In genomic region chr7:121312961-121313587, GRCm38 (mm10) we compare ENCODE assay signal across 10 mouse cellular contexts.
A peak's percentile ranks its signal among the peaks of the same experiment; 100 is the strongest.
DNase-seq lines count a peak whose midpoint lies in the region; ATAC-seq lines count a peak whose summit lies in the region.
"Had no signal": no experiment of that assay in that cellular context is flagged by ENCODE, and none has a peak within 500 bp of the region (broad histone marks: within the 10 kb centered on the region; RNA-seq: fewer than 3 reads in every experiment).

No protein-coding gene starts in this region.

- DNase-seq in ZHBTc4 (ENCODE audit: low read depth, low spot score), result peak; percentile 18
- peak; percentile 3 to 12 for DNase-seq in cerebellum, postnatal 14 days
- peak; percentile 25 for DNase-seq in forelimb bud, embryonic 11.5 days (ENCODE audit: low read depth, low spot score)
- DNase-seq in midbrain, embryonic 14.5 days, result peak; percentile 68
- DNase-seq in lung, postnatal 36 days, result no peak
- no peak for DNase-seq in kidney, adult 18-20 months
- DNase-seq in left cerebral cortex, adult 11 months (ENCODE audit: low spot score), result no peak

- H3K27ac ChIP-seq in midbrain, embryonic 14.5 days (replicated peaks; ENCODE audit: low read depth, low read length), result peak overlapping the region; percentile 67
- H3K27ac ChIP-seq: kidney, postnatal 0 days had no signal

- ATAC-seq in midbrain, embryonic 14.5 days (ENCODE audit: low FRiP score, low TSS enrichment), result no peak; the same call in 1 of the 2 replicates
- ATAC-seq: lung, postnatal 0 days had no signal

- H3K27me3 ChIP-seq in midbrain, embryonic 14.5 days (ENCODE audit: control insufficient read depth, insufficient read depth, low read length), result no peaks in the 10 kb centered on the region

- H3K4me1 ChIP-seq in midbrain, embryonic 14.5 days (ENCODE audit: control insufficient read depth, insufficient read depth, low read length), result peaks cover 5% of the 10 kb centered on the region; the same call in 1 of the 2 replicates

- no peaks in the 10 kb centered on the region for H3K9me3 ChIP-seq in midbrain, embryonic 14.5 days (ENCODE audit: control insufficient read depth, low read length)

- H3K4me3 ChIP-seq in midbrain, embryonic 14.5 days (replicated peaks; ENCODE audit: low read depth, low read length), result 0 out of 2 replicates have a peak overlapping the region, but pooled peaks have one; percentile 3
- H3K4me3 ChIP-seq: erythroblast, embryonic 14.5 days had no signal

- 0 out of 2 replicates have a peak overlapping the region, but pooled peaks have one; percentile 26 for H3K9ac ChIP-seq in midbrain, embryonic 14.5 days (replicated peaks; ENCODE audit: low read length)

- H3K4me2 ChIP-seq in midbrain, embryonic 14.5 days (ENCODE audit: low read length), result peak overlapping the region; percentile 46

- no peaks in the 10 kb centered on the region for H3K36me3 ChIP-seq in midbrain, embryonic 14.5 days (ENCODE audit: control insufficient read depth, insufficient read depth, low read length)

- WGBS in midbrain, embryonic 14.5 days, result 3% methylated on average over 19 of the region's 19 CpGs

Comparison
In these comparisons a context has a peak if more than half of its experiments do, and no peak if none do; other contexts are left out.
1. DNase-seq: peak in ZHBTc4 (single experiment), cerebellum, postnatal 14 days (2 of 2), forelimb bud, embryonic 11.5 days (single experiment) and midbrain, embryonic 14.5 days (single experiment); none in lung, postnatal 36 days (single experiment), kidney, adult 18-20 months (single experiment) and left cerebral cortex, adult 11 months (single experiment).